Mouse (Mus musculus) urinary bladder, adult 2 months (tissue): ENCODE results near the gene Gm45233. TPM values are rescaled to one million over a fixed set of nuclear protein-coding genes. Genes with fewer than 3 reads are reported as not detected.
"Not testable (repeated sequence)": the region's sequence is repeated elsewhere in the genome, so short reads cannot be mapped to it uniquely, and the experiment has no call there.

Experiments used
- DNase-seq: peaks from one replicate; pipeline ENCODE4 v3.0.0; 2022; ENCODE audit warnings: low spot score
- polyA plus RNA-seq: library from polyadenylated mRNA; depleted of rRNA; stranded (reverse); fragments of >200 nt; gene quantifications from 2 replicates; pipeline ENCODE4 v1.2.3, GENCODE M21; 2012; rRNA removed

Gm45233 gene
- 0.12 and 0.56 TPM in 2 replicates for polyA plus RNA-seq

GRCm38 (mm10) chr7:43443917-43444293, at the start of gene Gm45233, which contains the start of gene Etfb:
Gm45233 (plus strand) TSS chr7:43444128.
Etfb (plus strand) TSS chr7:43444083.
- peak; percentile 82 for DNase-seq

DNA sequence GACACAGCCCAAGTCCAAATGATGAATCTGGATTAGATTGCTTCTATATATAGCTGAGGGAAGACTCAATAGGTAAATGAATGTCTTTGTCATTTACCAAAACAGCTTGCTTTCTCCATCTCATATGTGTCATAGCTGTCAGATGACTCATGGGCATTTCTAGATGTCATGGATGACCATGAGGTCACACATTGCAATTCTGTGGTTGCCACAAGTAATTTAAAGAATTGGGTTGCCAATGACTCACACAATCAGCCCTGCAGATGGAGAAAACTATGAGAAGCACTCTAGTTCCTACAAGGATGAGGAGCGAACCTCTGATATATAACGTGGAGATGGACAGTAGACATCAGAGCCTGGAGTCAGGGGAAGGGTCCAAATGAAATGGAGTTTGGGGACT, 44.4 kb upstream of the Gm45233 start:
- DNase-seq: no peak

DNA sequence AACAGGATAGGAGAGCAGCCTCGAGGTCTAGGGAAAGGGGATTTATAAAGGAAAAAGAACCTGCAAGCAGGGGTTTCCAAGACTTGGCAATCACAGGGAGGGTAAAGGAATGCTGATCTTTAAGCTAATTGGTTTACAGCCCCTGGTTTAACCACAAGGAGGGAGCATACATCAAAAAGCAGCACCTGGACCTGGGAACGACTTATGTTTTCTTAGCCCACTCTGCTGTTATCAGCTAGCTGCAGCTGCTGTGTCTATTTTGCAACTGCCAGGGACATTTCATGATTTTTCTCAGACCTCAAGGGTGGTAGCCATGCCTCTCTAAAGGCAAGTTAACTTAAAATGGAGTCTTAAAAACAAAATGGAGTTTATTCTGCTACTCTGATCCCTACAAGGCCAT, 41.2 kb upstream of the Gm45233 start:
- DNase-seq: no peak

- DNase-seq: no peak
These were observed 36.4 kb upstream of the Gm45233 start for GRCm38 (mm10) chr7:43407573-43407972.

DNA sequence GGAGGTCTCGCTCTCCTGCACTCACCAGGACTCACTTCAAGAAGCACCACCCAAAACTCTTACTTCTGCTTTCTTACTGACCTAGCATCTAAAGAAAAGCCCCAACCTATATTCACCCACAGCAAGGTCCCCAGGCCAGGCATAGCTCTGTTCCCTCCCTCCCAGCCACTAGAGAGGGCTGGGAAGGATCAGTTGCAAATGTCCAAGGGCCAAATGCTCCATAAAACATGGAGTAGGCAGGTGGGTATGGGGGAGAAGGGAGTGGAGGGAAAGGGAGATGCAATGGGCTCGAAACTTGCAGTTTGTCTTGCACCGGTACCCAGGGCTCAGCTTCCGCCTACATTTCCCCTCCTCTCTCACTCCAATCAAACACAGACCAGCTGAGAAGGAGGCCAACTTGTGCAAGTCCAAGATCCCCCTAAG, 35.8 kb upstream of the Gm45233 start, which contains the start of gene Siglecg:
Siglecg (plus strand) TSS at position 74 of the 423 bp plus-strand sequence.
- DNase-seq: no peak

GRCm38 (mm10) chr7:43409084-43409483, 34.8 kb upstream of the Gm45233 start:
- DNase-seq: no peak

GRCm38 (mm10) chr7:43411724-43412123, 32.2 kb upstream of the Gm45233 start:
- not testable (repeated sequence) for DNase-seq

- no peak for DNase-seq
These were observed 26.6 kb upstream of the Gm45233 start for GRCm38 (mm10) chr7:43417298-43417697.

- DNase-seq: peak; percentile 76
These were observed 20.8 kb upstream of the Gm45233 start for GRCm38 (mm10) chr7:43422995-43423617.

- no peak for DNase-seq
These were observed 19.8 kb upstream of the Gm45233 start for GRCm38 (mm10) chr7:43423991-43424625.

- no peak for DNase-seq
These were observed 16.5 kb upstream of the Gm45233 start, which contains the start of gene Lim2 for GRCm38 (mm10) chr7:43427406-43427805. Lim2 (plus strand) TSS chr7:43427670.

DNA sequence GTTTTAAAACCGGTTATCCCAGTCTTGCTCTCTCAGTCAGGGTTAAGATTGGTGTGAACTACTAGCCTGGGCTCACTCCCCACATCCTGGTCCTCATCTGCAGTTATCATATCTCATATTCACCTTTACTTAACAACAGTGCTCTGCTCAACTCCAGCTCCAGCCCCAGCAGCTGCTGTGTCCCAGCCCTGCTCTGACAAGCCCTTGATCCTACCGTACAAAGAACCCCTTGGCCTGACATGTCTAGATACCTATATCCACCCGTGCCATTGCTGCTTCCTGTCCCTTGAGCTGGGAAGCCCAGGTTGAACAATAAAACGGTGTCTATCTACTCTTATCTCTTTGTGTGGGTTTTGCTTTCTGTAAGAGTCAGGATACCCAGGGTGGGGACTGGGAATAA, 14.4 kb upstream of the Gm45233 start:
- DNase-seq: no peak

- DNase-seq: no peak
These were observed 11.0 kb upstream of the Gm45233 start for GRCm38 (mm10) chr7:43432891-43433290.

DNA sequence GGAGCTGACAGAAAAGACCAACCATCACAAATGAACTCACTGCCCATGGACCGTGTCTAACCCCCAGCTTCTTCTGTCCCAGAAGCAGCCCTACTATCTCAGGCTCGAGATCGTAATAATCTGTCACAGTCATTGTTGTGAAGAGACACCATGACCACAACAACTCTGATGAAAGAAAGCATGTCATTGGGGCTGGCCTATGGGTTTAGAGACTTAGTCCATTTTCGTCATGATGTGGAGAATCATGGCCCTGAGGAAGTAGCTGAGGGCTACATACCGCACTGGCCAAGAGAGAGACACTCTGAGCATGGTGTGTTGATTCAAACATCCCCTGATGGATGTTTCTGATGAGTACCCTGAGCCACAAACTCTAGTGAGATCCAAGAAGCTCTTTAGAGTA, 9.3 kb upstream of the Gm45233 start:
- no peak for DNase-seq

DNA sequence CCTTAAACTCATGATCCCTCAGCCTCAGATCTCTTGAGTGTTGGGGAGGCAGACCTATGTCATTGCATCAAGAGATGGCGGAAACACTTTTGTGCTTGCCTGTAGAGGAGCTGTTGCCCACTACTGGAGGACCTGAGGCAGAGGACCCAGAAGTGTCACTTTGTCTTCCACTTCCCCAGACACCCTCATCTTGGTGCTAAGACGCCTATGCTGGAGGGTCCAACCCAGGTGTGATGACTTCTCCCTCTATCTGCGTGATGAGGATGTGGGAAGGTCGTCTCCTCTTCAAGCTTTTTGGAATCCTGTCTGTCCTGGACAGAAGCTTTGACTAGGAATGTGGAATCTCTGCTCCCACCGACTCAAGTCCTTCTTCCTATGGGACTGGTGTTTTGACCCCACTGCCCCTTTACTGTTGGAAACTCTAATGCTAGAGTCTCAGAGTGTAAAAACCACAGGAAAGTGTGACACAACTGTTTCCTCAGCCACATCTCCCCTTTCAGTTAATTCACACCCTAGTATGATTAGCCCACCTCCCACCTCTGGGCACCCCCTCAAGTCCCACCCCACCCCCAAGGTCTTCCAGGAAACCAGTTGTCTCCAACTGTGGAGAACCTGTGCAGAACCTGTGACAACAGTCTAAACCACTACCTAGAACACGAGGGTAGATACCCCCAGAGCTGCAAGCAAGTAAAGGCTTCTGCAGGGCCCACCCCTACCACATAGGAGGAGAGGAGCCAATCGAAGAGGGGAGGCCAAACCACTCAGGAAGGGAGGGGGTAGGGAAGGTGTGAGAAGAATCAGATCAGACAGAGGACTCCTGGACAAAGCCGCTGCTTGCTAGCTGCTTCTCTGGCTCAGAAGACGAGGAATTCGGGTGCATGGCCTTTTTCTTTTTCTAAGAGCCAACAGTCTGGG, 7.3 kb upstream of the Gm45233 start, which contains the start of gene Nkg7:
Nkg7 (plus strand) TSS at position 733 of the 915 bp plus-strand sequence.
- DNase-seq: no peak

GRCm38 (mm10) chr7:43438611-43439010, 5.3 kb upstream of the Gm45233 start:
- DNase-seq: no peak

GRCm38 (mm10) chr7:43440482-43440881, 3.4 kb upstream of the Gm45233 start, which contains the start of gene Cldnd2:
Cldnd2 (plus strand) TSS chr7:43440782.
- no peak for DNase-seq

DNA sequence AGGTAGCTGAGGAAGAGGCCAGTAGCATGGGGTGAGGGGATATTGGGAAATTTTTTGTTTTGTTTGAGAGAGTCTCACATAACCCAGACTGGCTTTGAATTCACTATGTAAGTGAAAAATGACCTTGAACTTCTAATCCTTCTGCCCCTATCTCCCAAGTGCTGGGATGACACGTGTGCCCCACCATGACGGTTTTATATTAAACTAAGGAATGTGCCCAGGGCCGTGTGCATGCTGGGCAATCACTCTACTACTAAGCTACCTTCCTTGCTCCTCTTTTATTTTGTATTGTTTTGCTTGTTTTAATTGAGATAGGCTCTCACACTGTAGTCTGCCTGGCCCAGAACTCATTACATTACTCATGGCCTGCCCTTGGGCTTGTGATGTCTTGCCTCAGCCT, 2.9 kb upstream of the Gm45233 start:
- DNase-seq: no peak

- no peak for DNase-seq
These were observed 1.2 kb upstream of the Gm45233 start for GRCm38 (mm10) chr7:43442684-43443083.

DNA sequence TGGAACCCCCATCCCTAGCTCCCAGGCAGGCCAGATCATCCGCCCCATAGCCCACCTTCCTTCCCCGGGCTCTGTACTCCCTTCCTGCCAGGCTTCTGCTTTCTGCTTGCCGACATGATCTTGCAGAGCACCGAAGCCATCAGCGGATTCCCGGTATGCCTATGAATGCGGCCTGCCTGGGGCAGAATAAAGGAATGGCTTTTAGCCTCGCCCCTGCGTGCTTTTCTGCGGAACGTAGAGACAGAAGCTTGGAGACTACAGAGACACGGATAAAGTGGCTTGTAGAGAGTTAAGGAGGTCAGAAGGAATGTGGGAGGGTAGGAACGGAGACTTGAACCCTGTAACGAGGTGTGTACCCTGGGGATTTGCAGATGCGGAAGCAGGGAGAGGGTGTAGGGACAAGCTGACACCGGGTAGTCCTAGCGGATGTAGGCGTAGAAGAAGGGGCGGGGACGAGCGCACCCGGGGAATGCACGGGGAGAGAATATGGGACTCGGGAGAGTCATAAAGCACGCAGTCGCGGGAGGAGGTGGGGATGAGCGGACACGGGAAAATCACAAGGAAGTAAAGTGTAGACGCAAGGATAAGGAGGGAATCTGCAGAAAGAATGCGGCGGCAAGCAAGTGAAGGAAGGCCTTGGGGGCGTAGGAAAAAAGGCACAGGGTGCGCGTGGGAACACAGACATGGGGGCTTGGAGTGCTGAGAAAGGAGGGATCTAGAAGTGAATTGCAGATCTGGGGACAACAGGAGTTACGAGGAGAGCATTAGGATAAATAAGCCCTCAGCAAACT, 607 bp upstream of the Gm45233 start:
- peak; percentile 70 for DNase-seq

DNA sequence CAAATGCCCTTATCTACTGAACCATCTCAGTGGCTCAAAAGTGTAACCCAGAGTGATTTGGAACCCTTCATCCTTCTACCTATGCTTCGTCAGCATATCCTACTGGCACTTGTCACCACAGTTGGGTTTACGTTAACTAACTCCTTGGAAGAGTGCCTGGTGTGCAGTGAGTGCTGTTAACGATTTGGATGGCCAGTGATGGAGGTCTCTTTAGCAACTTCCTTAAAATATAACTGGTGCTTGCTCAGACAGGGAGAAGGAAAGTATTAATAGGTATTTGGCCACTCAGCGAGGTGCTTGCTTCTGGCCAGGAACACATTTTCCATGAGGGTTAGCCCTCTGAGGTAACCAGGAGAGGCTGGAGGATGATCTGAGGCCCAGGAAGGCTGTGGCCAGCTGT, 3.9 kb downstream of the Gm45233 start:
- no peak for DNase-seq
